Mouse (Mus musculus): ENCODE results near the gene Zfp185. TPM values are rescaled to one million over a fixed set of nuclear protein-coding genes. Genes with fewer than 3 reads are reported as not detected.
A peak's percentile ranks its signal among the peaks of the same experiment; 100 is the strongest.

The Zfp185 gene
- polyA plus RNA-seq, 1 experiment from 2014 or later: 3.9 TPM

GRCm38 (mm10) chrX:73003110-73003509, 16.0 kb downstream of the Zfp185 start:
- H3K36me3 ChIP-seq (replicated peaks): no peaks in the 10 kb centered on the region
- peaks cover 8% of the 10 kb centered on the region; the same call in 1 of the 2 replicates for H3K27me3 ChIP-seq (ENCODE audit: poor library complexity, severe bottlenecking)
- 91% methylated on average over 5 of the region's 5 CpGs for WGBS
- no peaks in the 10 kb centered on the region for H3K4me1 ChIP-seq
- H3K9me3 ChIP-seq: no peaks in the 10 kb centered on the region
- no peak overlapping the region for H3K4me3 ChIP-seq
- no peak for DNase-seq (ENCODE audit: extremely low spot score, low spot score)
- no peak overlapping the region for H3K27ac ChIP-seq

- no peak for DNase-seq (ENCODE audit: extremely low spot score, low spot score)
- Histone ChIP-seq H3K4me3 (no peak overlapping the region), H3K27me3 (ENCODE audit: poor library complexity, severe bottlenecking) (no peaks in the 10 kb centered on the region), H3K36me3 (replicated peaks) (no peaks in the 10 kb centered on the region), H3K4me1 (no peaks in the 10 kb centered on the region), H3K9me3 (no peaks in the 10 kb centered on the region), H3K27ac (no peak overlapping the region)
- 68% methylated on average over 4 of the region's 4 CpGs for WGBS
Observed at GRCm38 (mm10) chrX:73005678-73006077, 18.5 kb downstream of the Zfp185 start.

GRCm38 (mm10) chrX:73007597-73008479, 20.7 kb downstream of the Zfp185 start:
- Histone ChIP-seq H3K36me3 (replicated peaks) (no peaks in the 10 kb centered on the region), H3K4me3 (peak overlapping the region; percentile 46), H3K27me3 (ENCODE audit: poor library complexity, severe bottlenecking) (no peaks in the 10 kb centered on the region), H3K9me3 (no peaks in the 10 kb centered on the region), H3K27ac (peak overlapping the region; percentile 77), H3K4me1 (no peaks in the 10 kb centered on the region)
- whole genome bisulfite sequencing: 17% methylated on average over 25 of the region's 27 CpGs
- DNase-seq (ENCODE audit: extremely low spot score, low spot score): peak; percentile 87

GRCm38 (mm10) chrX:73012846-73013245, 25.7 kb downstream of the Zfp185 start:
- H3K27ac ChIP-seq: no peak overlapping the region
- 66% methylated on average over 4 of the region's 4 CpGs for WGBS

GRCm38 (mm10) chrX:73037003-73037402, 49.9 kb downstream of the Zfp185 start, which contains the start of gene Pnma5:
TSS of gene Pnma5 (minus strand) at chrX:73037103.
- H3K36me3 ChIP-seq (replicated peaks): no peaks in the 10 kb centered on the region
- no peak within 1 kb of the TSS for H3K4me3 ChIP-seq
- DNase-seq (ENCODE audit: extremely low spot score, low spot score): no peak
- H3K27me3 ChIP-seq (ENCODE audit: poor library complexity, severe bottlenecking): peaks cover 20% of the 10 kb centered on the region
- 65% methylated on average over 1 of the region's 1 CpGs for WGBS
- H3K9me3 ChIP-seq: no peaks in the 10 kb centered on the region
- H3K4me1 ChIP-seq: no peaks in the 10 kb centered on the region
- H3K27ac ChIP-seq: no peak within 1 kb of the TSS

More at GRCm38 (mm10) chrX:73012846-73013245, 25.7 kb downstream of the Zfp185 start:
- Histone ChIP-seq H3K4me1 (no peaks in the 10 kb centered on the region), H3K27me3 (ENCODE audit: poor library complexity, severe bottlenecking) (peaks cover 15% of the 10 kb centered on the region), H3K9me3 (no peaks in the 10 kb centered on the region), H3K4me3 (no peak overlapping the region), H3K36me3 (replicated peaks) (no peaks in the 10 kb centered on the region)
- DNase-seq (ENCODE audit: extremely low spot score, low spot score): no peak

- no peaks in the 10 kb centered on the region for H3K36me3 ChIP-seq (replicated peaks)
- H3K4me3 ChIP-seq: no peak overlapping the region
- no peak for DNase-seq (ENCODE audit: extremely low spot score, low spot score)
- H3K27me3 ChIP-seq (ENCODE audit: poor library complexity, severe bottlenecking): peaks cover 20% of the 10 kb centered on the region
- no peaks in the 10 kb centered on the region for H3K9me3 ChIP-seq
- H3K27ac ChIP-seq: no peak overlapping the region
- no peaks in the 10 kb centered on the region for H3K4me1 ChIP-seq
- WGBS: 84% methylated on average over 8 of the region's 8 CpGs
Observed at GRCm38 (mm10) chrX:73038831-73039230, 51.7 kb downstream of the Zfp185 start.

- DNase-seq (ENCODE audit: extremely low spot score, low spot score): no peak
- no peak overlapping the region for H3K27ac ChIP-seq
- H3K4me3 ChIP-seq: no peak overlapping the region
- no peaks in the 10 kb centered on the region for H3K9me3 ChIP-seq
- peaks cover 20% of the 10 kb centered on the region for H3K27me3 ChIP-seq (ENCODE audit: poor library complexity, severe bottlenecking)
- no peaks in the 10 kb centered on the region for H3K4me1 ChIP-seq
- 83% methylated on average over 12 of the region's 12 CpGs for WGBS
- H3K36me3 ChIP-seq (replicated peaks): no peaks in the 10 kb centered on the region
Observed at GRCm38 (mm10) chrX:73039666-73040065, 52.5 kb downstream of the Zfp185 start.

- H3K27me3 ChIP-seq (ENCODE audit: poor library complexity, severe bottlenecking): peaks cover 5% of the 10 kb centered on the region
- DNase-seq (ENCODE audit: extremely low spot score, low spot score): peak; percentile 87
- 14% methylated on average over 14 of the region's 14 CpGs for WGBS
- H3K4me1 ChIP-seq: no peaks in the 10 kb centered on the region
- H3K36me3 ChIP-seq (replicated peaks): no peaks in the 10 kb centered on the region
- H3K27ac ChIP-seq: peak overlapping the region; percentile 74
- H3K4me3 ChIP-seq: peak overlapping the region; percentile 20; the same call in 1 of the 2 replicates
- H3K9me3 ChIP-seq: no peaks in the 10 kb centered on the region
Observed at GRCm38 (mm10) chrX:73053860-73054563, 66.9 kb downstream of the Zfp185 start.

GRCm38 (mm10) chrX:73061528-73061927, 74.4 kb downstream of the Zfp185 start:
- Histone ChIP-seq H3K27ac (no peak overlapping the region), H3K27me3 (ENCODE audit: poor library complexity, severe bottlenecking) (peaks cover 33% of the 10 kb centered on the region), H3K4me3 (no peak overlapping the region), H3K9me3 (no peaks in the 10 kb centered on the region), H3K36me3 (replicated peaks) (no peaks in the 10 kb centered on the region), H3K4me1 (peaks cover 12% of the 10 kb centered on the region)
- WGBS: 88% methylated on average over 1 of the region's 1 CpGs
- DNase-seq (ENCODE audit: extremely low spot score, low spot score): no peak

- DNase-seq (ENCODE audit: extremely low spot score, low spot score): no peak
- Histone ChIP-seq H3K27ac (no peak overlapping the region), H3K4me3 (no peak overlapping the region), H3K4me1 (peaks cover 12% of the 10 kb centered on the region), H3K36me3 (replicated peaks) (no peaks in the 10 kb centered on the region), H3K27me3 (ENCODE audit: poor library complexity, severe bottlenecking) (peaks cover 33% of the 10 kb centered on the region), H3K9me3 (no peaks in the 10 kb centered on the region)
- WGBS: 55% methylated on average over 5 of the region's 5 CpGs
Observed at GRCm38 (mm10) chrX:73062323-73062722, 75.2 kb downstream of the Zfp185 start.

GRCm38 (mm10) chrX:73063512-73064414, 76.6 kb downstream of the Zfp185 start:
- peaks cover 12% of the 10 kb centered on the region for H3K4me1 ChIP-seq
- peaks cover 33% of the 10 kb centered on the region for H3K27me3 ChIP-seq (ENCODE audit: poor library complexity, severe bottlenecking)
- 35% methylated on average over 24 of the region's 24 CpGs for WGBS
- no peaks in the 10 kb centered on the region for H3K9me3 ChIP-seq
- peak; percentile 35 for DNase-seq (ENCODE audit: extremely low spot score, low spot score)
- H3K36me3 ChIP-seq (replicated peaks): no peaks in the 10 kb centered on the region
- H3K27ac ChIP-seq: peak overlapping the region; percentile 70
- H3K4me3 ChIP-seq: peak overlapping the region; percentile 44

- Histone ChIP-seq H3K36me3 (replicated peaks) (no peaks in the 10 kb centered on the region), H3K9me3 (no peaks in the 10 kb centered on the region), H3K27ac (peak within 1 kb of the TSS; percentile 70), H3K4me1 (peaks cover 12% of the 10 kb centered on the region), H3K4me3 (peak within 1 kb of the TSS; percentile 44), H3K27me3 (ENCODE audit: poor library complexity, severe bottlenecking) (peaks cover 33% of the 10 kb centered on the region)
- no peak for DNase-seq (ENCODE audit: extremely low spot score, low spot score)
- 40% methylated on average over 7 of the region's 7 CpGs for WGBS
Observed at GRCm38 (mm10) chrX:73064415-73064793, 77.3 kb downstream of the Zfp185 start, which contains the start of gene Pnma3. TSS of gene Pnma3 (plus strand) at chrX:73064787.

All from forebrain, embryonic 10.5 days (tissue).